Mouse (Mus musculus): Measurements from ENCODE around the gene Scn4b. TPM values are rescaled to one million over a fixed set of nuclear protein-coding genes. Genes with fewer than 3 reads are reported as not detected.
A peak's percentile ranks its signal among the peaks of the same experiment; 100 is the strongest.

Scn4b gene
- 10 to 100 TPM; 11.0 to 12.3 TPM for total RNA-seq (2021)

DNA sequence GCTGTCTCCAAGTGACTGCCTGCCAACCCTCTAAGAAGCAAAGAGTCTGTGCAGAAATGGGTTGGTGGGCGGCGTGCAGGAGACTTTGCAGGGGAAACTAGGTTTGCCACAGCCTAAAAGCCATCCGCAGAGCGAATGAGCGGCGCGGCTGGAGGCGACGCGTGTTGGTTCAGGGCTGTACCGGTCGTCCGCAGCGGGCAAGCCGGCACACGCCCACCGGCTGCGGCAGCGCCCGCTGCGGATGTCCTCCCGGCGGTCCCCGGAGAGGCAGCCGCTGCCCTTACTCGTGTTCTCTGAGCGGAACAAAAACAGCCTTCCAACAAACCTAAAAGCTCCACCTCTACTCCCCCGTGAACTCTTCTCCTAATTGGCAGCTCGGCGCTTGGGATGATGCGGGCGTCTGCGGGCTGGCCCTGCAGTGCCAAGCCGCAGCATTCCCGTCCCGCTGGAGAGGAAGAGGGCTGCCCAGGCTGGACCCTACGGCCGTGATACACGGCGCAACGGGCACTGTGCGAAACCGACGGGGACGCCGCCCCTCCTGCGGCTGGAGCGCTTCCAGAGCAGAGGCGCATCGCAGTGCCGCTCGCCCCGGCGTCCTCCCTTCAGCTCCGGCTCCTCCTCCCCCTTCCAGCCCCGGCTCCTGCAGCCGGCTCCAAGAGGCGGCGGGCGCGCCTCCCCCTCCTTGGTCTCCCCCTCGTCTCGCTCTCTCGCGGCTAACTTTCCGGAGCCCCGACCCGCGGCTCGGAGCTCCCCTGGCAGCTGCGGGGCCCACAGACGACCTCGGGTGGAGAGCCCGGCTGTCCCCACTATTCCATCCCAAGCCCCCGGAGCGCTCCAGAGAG, at the start of gene Scn4b:
Gene Scn4b (plus strand): TSS at position 205 of the 842 bp plus-strand sequence.
- DNase-seq (ENCODE audit: extremely low spot score in 1 of 2, low spot score in 1 of 2) = no peak

DNA sequence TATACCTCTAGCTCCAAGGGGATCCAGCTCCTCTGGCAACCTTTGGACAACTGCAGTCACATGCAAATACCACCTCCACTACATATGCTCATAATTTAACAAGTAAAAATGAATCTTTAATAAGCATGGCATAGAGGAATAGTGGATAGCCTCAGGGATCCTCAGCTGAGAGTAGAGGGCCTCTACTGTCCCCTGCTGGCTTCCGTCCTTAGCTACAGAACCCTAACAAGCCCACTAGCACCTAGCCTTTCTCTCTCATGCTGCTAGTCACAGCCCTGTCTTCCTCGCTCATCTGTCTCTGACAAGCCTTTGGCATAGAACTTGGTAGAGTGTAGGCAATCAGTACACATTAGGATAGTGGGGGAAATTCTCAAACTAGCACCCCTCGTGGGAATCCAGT, 47.4 kb upstream of the Scn4b start:
- DNase-seq (ENCODE audit: extremely low spot score in 1 of 2, low spot score in 1 of 2) = no peak

DNA sequence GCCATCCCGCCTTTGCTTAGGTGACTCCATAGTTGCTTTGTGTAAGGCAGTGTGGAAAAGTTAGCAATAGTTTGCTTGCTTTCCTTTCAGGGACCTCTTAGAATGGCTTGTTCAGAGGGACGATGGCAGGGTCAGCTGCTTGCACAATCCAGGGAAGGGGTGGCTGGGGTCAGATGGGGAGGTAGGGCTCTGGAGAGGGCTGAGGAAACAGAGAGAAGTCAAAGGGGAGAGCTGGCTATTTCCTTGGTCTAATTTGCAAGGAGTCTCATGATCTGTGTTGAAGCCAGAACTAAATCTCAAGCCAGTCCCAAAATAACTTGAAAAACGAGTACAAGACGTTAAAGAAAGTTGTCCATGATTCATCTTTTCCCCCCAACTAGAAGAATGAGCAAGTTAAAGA, 45.6 kb upstream of the Scn4b start:
- DNase-seq (ENCODE audit: extremely low spot score in 1 of 2, low spot score in 1 of 2) = no peak

DNA sequence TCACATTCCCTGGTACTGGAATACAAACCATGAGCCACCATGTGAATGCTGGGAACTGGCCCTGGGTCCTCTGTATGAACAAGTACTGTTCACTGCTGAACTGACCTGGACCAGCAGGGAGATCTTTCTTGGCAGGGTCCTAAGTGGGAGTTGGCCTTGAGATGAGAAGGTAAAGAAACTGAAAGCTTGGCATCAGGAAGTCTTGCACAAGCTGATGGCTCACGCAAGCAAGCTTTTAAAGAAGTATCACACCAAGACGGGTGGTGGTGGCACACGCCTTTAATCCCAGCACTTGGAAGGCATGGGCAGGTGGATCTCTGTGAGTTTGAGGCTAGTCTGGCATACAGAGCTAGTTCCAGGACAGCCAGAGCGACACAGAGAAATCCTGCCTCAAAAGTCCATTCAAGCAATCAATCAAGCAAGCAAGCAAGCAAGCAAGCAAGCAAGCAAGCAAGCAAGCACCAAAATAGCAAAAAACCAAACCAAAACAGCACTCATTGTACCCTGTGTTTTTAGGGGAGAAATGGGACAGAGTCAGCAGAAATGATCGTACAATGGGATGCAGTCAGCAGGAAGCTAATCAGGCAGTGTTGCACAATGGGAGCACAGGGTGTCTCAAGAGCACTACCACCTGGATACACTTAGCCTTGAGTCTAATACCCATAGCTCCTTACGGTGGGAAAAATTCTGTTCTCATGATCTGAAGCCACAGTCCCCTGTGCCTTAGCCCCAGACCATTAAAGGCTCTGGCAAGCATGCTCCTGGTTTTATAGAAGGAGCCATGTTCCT, 42.9 kb upstream of the Scn4b start:
- no peak for DNase-seq (ENCODE audit: extremely low spot score in 1 of 2, low spot score in 1 of 2)

DNA sequence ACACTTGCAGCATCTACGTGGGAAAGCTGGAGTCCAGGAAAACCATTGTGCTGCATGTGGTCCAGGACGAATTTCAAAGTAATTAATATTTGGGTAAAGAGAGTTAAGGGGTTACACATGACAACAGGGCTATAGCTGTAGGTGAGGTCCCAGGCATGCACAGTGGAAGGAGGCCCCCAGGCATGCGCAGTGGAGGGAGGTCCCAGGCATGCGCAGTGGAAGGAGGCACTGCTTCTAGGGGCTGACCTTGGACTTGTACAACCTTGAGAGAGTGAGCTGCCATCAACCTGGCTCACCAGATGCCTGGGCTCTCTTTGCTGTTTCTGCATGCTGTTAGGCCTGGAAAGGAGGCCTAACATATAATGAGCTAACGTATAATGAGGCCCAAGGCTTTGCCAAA, 40.3 kb upstream of the Scn4b start:
- DNase-seq (ENCODE audit: extremely low spot score in 1 of 2, low spot score in 1 of 2) = no peak

DNA sequence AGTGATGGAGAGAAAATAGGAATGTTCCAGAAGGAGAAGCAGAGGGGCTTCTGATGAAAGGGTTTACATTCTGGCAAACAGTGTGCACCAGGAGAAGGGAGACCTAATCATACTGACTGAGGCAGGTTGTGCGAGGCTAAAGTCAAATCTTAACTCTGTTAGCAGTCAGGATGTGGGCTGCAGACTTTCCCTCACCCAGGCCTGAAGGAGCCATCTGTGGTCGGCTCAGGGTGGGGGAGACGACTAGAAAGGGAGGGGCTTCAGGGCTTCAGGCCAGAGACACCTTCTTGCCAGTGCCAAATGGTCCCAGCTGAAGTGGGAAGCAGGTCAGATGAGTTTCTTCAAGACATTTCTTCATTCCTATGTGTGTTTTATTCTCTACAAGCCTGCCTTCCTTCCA, 39.8 kb upstream of the Scn4b start:
- no peak for DNase-seq (ENCODE audit: extremely low spot score in 1 of 2, low spot score in 1 of 2)

DNA sequence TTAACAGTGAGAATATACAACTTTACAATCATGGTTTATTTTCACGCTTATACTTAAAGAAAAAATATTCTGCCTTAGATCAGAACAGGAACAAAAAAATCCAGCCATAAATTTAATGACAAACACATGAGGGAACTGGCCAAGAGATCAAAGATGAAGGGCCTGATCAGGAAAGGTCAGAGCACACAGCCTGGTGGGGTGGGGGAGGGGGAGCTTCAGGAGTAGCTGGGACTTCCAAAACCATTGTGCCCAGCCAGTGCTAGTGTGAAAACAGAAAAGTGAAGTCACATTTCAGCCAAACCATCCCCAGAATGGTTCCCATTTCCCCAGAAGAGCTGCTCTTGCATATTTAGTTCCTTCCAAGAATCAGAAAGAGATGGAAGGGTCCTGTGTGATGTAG, 35.7 kb upstream of the Scn4b start:
- DNase-seq (ENCODE audit: extremely low spot score in 1 of 2, low spot score in 1 of 2) = no peak

DNA sequence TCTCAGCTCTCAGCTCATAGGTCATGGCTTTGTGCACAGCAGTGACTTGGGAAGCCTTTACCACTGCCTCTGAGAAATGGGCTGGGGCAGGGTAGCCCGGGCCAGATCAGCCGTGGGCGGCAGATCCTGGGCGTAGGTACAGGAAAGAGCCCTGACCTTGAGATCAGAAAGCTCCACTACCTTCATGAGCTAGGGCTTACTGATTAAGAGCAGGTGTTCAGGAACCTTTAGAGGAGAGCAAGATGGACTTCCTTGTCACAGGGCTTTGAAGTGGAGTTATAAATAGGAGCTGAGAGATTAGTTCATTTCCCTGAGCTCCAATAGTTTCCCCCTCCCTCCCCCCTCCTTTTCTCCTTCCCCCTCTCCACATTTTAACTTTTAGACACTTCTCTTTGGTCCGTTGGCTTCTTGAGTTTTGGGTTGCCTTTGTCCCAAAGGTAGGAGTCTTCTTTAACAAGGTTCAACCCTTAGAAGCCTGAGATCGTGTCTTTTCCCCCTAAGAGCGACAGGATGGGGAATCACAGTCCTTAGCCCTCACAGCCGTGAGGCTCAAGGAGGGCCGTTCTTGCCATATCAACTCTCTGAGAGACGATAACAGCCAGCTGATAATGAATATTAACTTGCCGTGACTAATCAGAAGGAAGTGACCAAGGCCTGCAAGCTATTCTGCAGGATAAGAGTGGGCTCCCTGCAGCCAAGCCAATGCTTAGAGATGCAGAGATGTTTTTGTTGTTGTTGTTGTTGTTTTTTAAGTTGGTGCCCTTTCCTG, 34.8 kb upstream of the Scn4b start:
- no peak for DNase-seq (ENCODE audit: extremely low spot score in 1 of 2, low spot score in 1 of 2)

DNA sequence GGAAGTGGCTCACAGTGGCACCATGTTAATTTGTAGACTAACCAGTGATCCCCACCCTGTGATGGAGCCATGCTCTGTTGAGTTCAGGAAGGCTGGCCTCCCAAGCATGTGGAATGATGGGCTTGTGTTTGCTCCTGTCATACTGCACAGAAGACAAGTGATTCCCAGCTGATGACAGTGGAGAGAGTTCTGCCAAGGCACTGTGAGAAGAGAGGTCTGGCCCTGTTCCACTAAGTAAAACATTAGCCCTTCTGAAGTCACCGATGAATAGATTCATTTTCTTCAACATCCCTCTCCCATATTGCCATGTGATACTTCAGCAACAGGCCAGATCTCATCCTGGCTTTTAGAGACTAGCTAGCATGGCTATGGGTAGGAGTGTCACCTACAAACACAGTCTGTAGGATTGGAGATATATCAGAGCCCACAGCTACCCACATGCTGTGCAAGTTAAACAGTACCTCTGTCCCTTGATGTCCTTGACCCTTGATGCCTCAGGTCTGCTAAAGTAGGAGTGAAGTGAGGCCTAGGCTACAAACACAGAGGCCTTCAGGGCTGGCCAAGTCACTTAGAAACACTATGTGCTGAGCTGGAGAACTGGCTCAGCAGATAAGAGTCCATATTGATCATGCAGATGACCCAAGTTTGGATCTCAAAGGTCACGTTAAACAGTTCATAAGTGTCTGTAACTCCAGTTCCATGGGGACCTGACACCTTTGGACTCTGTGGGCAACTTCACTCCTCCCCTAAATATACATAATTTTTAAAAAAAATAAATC, 32.4 kb upstream of the Scn4b start:
- no peak for DNase-seq (ENCODE audit: extremely low spot score in 1 of 2, low spot score in 1 of 2)

DNA sequence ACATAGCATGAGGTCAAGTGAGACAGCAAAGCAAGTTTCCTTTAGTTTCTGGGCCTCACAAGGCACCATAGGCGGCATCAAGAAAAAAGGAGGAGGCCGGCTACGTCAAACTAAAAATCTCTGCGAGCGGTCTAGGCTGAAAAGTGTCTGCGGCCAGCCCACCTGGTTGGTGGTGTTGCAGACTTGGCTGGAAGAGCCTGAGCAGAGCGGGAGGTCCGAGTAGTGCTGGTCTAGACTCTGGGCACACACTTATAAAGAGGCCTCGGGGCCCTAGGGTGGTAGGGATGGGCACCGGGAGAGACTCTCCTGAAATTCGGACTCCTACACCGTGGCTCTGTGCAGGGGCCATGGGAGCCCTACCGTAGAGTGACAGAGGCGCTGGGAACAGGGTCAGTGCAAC, 22.5 kb upstream of the Scn4b start:
- DNase-seq (ENCODE audit: extremely low spot score in 1 of 2, low spot score in 1 of 2) = peak in 1 of 2 experiments; percentile 65

DNA sequence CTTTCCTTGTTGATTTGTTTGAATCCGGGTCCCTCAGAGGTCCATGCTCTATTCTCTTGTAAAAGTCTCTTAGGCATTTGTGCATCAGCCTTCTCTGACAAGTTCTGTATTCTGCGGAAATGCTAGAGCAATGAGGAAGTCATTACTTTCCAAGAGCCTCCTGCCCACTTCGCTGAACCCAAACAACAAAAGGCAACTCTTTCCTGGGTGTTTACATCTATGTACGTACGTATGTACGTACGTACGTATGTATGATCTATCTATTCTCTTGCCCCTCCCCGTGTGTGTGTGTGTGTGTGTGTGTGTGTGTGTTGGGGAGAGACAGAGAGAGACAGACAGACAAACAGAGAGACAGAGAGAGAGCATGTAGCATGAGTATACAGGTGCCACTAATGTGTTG, 21.4 kb upstream of the Scn4b start:
- DNase-seq (ENCODE audit: extremely low spot score in 1 of 2, low spot score in 1 of 2) = no peak

DNA sequence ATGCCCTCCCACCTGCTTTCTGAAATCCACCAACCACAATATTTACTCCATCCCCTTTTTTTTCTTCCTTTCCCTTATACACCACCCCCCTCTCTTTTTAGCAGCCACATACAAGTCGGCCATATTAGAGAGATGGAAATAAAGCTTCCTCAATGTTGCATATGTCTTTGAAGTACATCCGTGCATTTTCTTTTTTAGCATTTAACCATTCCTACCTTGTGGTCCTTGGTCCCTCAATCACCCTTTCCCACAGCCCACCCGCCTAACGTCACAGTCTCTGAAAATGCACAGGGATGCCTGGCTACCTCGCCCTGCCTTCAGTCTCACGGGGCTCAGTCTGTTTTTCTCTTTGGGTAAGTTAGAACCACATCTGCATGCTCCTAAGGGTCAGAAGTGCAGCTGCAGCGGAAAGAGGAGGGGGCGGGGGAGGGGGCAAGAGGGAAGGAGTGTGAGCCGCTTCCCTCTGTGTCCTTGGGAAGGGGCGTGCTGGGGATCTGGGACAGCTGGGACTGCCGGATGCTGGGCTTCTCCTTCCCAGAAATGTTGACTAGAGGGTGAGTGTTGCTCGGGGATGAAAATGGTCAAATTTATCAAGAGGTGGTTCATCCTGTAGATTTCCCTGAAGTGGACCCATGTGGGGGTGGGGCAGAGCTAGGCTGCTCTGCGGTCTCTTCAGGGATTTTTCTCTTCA, 20.3 kb upstream of the Scn4b start, which contains the start of gene Scn2b:
Gene Scn2b (plus strand): TSS at position 42 of the 691 bp plus-strand sequence.
- no peak for DNase-seq (ENCODE audit: extremely low spot score in 1 of 2, low spot score in 1 of 2)

DNA sequence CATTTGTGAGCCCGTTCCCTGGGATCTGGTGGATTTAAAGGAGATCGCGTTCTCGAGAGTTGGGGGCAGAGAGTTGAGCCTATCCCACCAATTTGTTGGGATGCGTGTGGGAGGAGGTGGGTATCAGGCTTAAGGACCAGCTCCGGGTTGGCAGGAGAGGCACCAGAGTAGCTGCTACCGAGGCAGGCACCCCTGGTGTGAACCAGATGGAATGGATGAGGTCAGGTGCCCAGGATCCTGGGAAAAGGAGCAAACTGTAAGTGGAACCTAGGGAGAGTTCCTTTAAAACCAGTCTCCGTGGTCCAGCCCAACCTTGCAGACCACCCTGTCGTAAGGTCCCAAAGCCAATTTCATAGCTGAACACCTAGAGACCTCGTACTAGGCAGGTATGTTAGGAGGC, 19.6 kb upstream of the Scn4b start:
- no peak for DNase-seq (ENCODE audit: extremely low spot score in 1 of 2, low spot score in 1 of 2)

DNA sequence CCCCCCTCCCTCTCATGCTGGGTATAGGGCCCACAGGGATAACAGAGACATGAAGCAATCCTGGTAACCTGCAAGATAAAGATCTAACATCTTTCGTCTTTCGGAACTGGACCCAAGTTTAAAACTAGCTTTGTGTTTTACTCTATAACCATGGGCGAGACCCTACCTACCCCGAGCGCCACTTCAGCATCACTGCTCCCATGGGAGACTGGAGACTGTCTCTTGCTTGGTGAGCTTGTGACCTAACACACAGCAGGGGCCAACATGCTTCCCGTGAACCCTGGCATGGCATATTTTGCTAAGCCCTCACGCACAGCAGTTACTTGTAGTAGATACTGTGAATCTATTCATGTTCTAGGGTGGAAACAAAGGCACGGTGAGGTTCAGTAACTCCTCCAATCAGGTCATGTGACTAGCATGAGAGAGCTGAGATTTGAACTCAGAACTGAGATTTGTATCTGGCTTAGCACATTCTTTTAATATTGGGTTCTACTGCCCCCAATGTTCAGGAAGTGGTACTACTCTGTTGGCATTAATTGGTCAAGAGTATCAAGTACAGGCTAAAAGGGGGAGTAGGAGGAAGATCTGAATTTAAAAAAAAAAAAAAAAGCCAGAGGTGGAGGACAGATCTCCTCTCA, 18.8 kb upstream of the Scn4b start:
- DNase-seq (ENCODE audit: extremely low spot score in 1 of 2, low spot score in 1 of 2) = no peak

DNA sequence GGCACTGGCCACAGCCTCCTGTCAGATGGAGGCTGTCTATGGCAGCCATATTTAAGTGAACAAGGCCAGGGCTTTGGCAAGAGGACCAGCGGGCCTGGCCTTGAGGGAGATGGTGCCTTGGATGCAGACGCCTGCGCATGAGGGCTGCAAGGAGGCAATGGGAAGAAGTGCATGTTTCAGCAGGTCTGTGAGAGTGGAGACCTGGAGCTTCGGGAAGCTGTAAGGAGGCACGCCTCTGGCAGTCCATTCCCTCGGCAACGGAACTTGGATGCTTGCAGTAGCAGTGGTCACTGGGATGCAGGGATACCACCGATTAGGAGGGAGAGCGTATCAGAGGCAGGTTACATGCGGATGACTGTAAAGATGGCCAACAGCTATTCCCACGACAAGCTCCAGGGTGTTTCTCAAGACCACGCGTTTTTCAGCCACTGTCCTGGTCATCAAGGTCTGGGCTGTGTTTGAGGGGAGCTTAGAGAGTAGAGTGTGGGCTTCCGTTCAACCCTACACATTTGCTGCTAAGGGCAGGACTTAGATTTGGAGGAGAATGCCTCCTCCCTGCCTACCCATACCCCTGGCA, 18.2 kb upstream of the Scn4b start:
- no peak for DNase-seq (ENCODE audit: extremely low spot score in 1 of 2, low spot score in 1 of 2)

DNA sequence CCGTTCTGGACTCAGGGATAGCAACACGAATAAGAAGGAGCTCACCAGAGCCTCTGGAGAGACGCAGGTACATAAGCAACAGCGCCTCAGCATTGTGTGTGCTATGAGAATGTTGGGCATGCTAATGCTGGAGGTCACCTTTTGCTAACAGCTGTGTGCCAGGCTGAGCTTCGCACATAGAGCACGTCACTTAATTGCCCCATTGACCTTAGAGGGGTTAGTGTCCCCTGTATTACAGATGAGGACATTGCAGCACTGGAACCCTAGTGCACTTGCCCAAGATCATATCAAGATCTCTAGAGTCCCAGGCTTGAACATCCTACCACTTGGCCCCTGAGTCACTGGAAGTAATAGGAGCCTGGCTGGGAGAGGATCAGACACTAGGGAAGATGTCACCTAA, 17.6 kb upstream of the Scn4b start:
- no peak for DNase-seq (ENCODE audit: extremely low spot score in 1 of 2, low spot score in 1 of 2)

DNA sequence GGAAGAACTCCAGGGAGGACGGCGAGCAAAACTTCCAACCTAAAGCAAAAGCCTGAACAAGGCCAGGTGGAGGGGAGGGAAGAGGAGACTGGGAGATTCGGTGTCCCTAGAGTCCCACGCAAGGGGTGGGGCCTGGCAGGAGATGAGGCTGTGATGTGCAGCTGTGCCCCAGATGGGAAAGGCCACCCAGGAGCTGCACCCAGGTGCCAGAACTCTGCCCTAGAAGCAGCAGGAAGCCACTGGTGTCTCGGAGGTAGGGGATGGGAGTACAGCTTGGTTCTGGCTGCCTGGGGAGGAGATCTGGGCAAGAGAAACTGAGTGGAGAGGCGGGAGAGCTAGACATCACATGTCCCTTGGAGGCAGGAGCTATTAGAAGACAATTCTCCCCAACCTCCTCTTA, 17.2 kb upstream of the Scn4b start:
- no peak for DNase-seq (ENCODE audit: extremely low spot score in 1 of 2, low spot score in 1 of 2)

DNA sequence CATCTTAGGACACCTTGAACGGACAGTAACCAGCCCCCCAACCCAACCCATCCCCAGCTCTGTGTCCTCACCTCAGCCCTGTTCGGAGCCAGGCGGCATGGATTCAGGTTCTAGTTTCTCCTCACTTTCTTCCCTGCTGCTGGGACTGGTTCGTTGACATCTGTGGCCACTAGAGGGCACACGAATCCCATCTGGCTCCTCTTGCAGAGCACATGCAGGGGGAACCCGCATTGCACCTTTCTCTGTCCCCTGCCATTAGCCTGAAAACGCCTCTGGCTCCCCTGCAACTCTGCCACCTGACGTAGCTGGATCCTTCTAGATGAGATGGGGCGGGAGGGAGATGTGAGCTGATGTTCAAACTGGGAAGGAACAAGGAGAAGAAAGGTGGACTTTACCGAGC, 16.4 kb upstream of the Scn4b start:
- peak; percentile 66 to 71 for DNase-seq (ENCODE audit: extremely low spot score in 1 of 2, low spot score in 1 of 2)

Measured in layer of hippocampus, postnatal 25 days (tissue).